Mouse (Mus musculus) thymus, postnatal 14 days (tissue): Measurements from ENCODE around the gene Vmn2r39.
"Not testable (repeated sequence)": the region's sequence is repeated elsewhere in the genome, so short reads cannot be mapped to it uniquely, and the experiment has no call there.

Source experiments
- DNase-seq: peaks from one replicate; pipeline ENCODE4 v3.0.0; 2021

Vmn2r39 gene

GRCm38 (mm10) chr7:9030698-9031097, at the start of gene Vmn2r39:
Gene Vmn2r39 (minus strand): TSS chr7:9030798.
- DNase-seq, result not testable (repeated sequence)

- not testable (repeated sequence) for DNase-seq
Observed at GRCm38 (mm10) chr7:9065353-9065752, 34.8 kb upstream of the Vmn2r39 start.
